Mouse (Mus musculus) E14TG2a.4 (cell line): ENCODE measurements around the gene Urb2.

Experiments
- CTCF ChIP-seq: conservative IDR thresholded peaks from 2 replicates; pipeline ENCODE4 v1.5.1; 2014; ENCODE audit warnings: low read length
- POU5F1 ChIP-seq: IDR thresholded peaks from 2 replicates; pipeline ENCODE4 v1.6.1; 2014; ENCODE audit warnings: low read length, borderline replicate concordance

GRCm38 (mm10) chr8:123978926-123979325 lies 42.4 kb upstream of the Urb2 start:
- no peak for TF ChIP-seq CTCF
- TF ChIP-seq POU5F1: no peak
